Mouse (Mus musculus): ENCODE measurements around the gene Evi2.

The Evi2 gene

GRCm38 (mm10) chr11:79530333-79530761 lies at the start of gene Evi2, which contains the start of gene Evi2a:
TSS of gene Evi2 (minus strand) at chr11:79530589.
TSS of gene Evi2a (minus strand) at chr11:79530609.
- peak; percentile 63 to 69 for DNase-seq

- DNase-seq = peak; percentile 87 to 89
These were observed 47.4 kb upstream of the Evi2 start for GRCm38 (mm10) chr11:79577741-79578140.

- no peak for DNase-seq
These were observed 45.1 kb upstream of the Evi2 start for GRCm38 (mm10) chr11:79575383-79576073.

GRCm38 (mm10) chr11:79573836-79574235 lies 43.4 kb upstream of the Evi2 start:
- DNase-seq = peak; percentile 37 to 44

GRCm38 (mm10) chr11:79570319-79570718 lies 39.9 kb upstream of the Evi2 start:
- DNase-seq = no peak

GRCm38 (mm10) chr11:79568197-79568911 lies 38.0 kb upstream of the Evi2 start:
- no peak for DNase-seq

- no peak for DNase-seq
These were observed 36.6 kb upstream of the Evi2 start for GRCm38 (mm10) chr11:79566947-79567346.

GRCm38 (mm10) chr11:79563493-79563892 lies 33.1 kb upstream of the Evi2 start:
- DNase-seq = no peak

GRCm38 (mm10) chr11:79560536-79560935 lies 30.1 kb upstream of the Evi2 start:
- no peak for DNase-seq

- no peak for DNase-seq
These were observed 22.2 kb upstream of the Evi2 start for GRCm38 (mm10) chr11:79552622-79553021.

- no peak for DNase-seq
These were observed 5.9 kb upstream of the Evi2 start for GRCm38 (mm10) chr11:79536293-79536692.

- no peak for DNase-seq
These were observed 5.2 kb upstream of the Evi2 start for GRCm38 (mm10) chr11:79535554-79535953.

GRCm38 (mm10) chr11:79533950-79534690 lies 3.7 kb upstream of the Evi2 start:
- no peak for DNase-seq

GRCm38 (mm10) chr11:79533311-79533710 lies 2.9 kb upstream of the Evi2 start:
- DNase-seq = no peak

- DNase-seq = no peak
These were observed 1.1 kb upstream of the Evi2 start for GRCm38 (mm10) chr11:79531485-79531884.

GRCm38 (mm10) chr11:79530774-79531173 lies 385 bp upstream of the Evi2 start:
- DNase-seq = peak in 1 of 2 experiments; percentile 34

- DNase-seq = peak; percentile 50 to 58
These were observed 653 bp downstream of the Evi2 start for GRCm38 (mm10) chr11:79529736-79530135.

- no peak for DNase-seq
These were observed 1.2 kb downstream of the Evi2 start for GRCm38 (mm10) chr11:79529226-79529625.

- peak; percentile 35 to 46 for DNase-seq
These were observed 1.8 kb downstream of the Evi2 start for GRCm38 (mm10) chr11:79528601-79529000.

- peak; percentile 69 to 78 for DNase-seq
These were observed 2.5 kb downstream of the Evi2 start for GRCm38 (mm10) chr11:79527739-79528384.

- DNase-seq = peak; percentile 68
These were observed 3.2 kb downstream of the Evi2 start for GRCm38 (mm10) chr11:79527015-79527738.

GRCm38 (mm10) chr11:79526549-79526948 lies 3.8 kb downstream of the Evi2 start:
- DNase-seq = no peak

GRCm38 (mm10) chr11:79524310-79524575 lies 6.1 kb downstream of the Evi2 start:
- DNase-seq = peak in 1 of 2 experiments; percentile 42
